Mouse (Mus musculus) MEL (cell line): ENCODE results near the gene Cct8l1. TPM values are rescaled to one million over a fixed set of nuclear protein-coding genes. Genes with fewer than 3 reads are reported as not detected.
A peak's percentile ranks its signal among the peaks of the same experiment; 100 is the strongest.

Experiments used
- DNase-seq: peaks from one replicate; pipeline ENCODE4 v3.0.0; 2011; ENCODE audit warnings: low read depth, low spot score
- H3K27ac ChIP-seq: 2 replicates; pipeline ENCODE4 v1.5.1; 2012; ENCODE audit warnings: low read depth, mild to moderate bottlenecking, control low read depth, low read length, moderate library complexity; ENCODE audit not compliant: control insufficient read depth
- H3K27me3 ChIP-seq, 2 experiments: fragments of 150-350 bp in 1 of 2; sonication (generic) in 1 of 2; 2 replicates each; pipeline ENCODE4 v1.6.1; 2012; ENCODE audit warnings: low read length in 2 of 2, mild to moderate bottlenecking in 2 of 2, improper control_type of control experiment in 1 of 2, moderate library complexity in 1 of 2; ENCODE audit not compliant: insufficient read depth in 2 of 2, control insufficient read depth in 1 of 2
- H3K36me3 ChIP-seq, 2 experiments: 2 replicates each; pipeline ENCODE4 v1.6.1; 2012 to 2014; ENCODE audit warnings: low read length in 2 of 2, improper control_type of control experiment in 1 of 2, inconsistent platforms in 1 of 2, mild to moderate bottlenecking in 1 of 2; ENCODE audit not compliant: insufficient read depth in 2 of 2, control insufficient read depth in 1 of 2
- H3K4me1 ChIP-seq, 2 experiments: fragments of 150-350 bp in 1 of 2; sonication (generic) in 1 of 2; 2 replicates each; pipeline ENCODE4 v1.6.1; 2012; ENCODE audit warnings: low read length in 2 of 2, improper control_type of control experiment in 1 of 2, mild to moderate bottlenecking in 1 of 2; ENCODE audit not compliant: insufficient read depth in 2 of 2, control insufficient read depth in 1 of 2
- H3K4me3 ChIP-seq, 2 experiments: fragments of 150-350 bp in 1 of 2; sonication (generic) in 1 of 2; 2 replicates each; pipeline ENCODE4 v1.5.1; 2012; ENCODE audit warnings: low read depth in 2 of 2, low read length in 2 of 2, mild to moderate bottlenecking in 2 of 2, moderate library complexity in 2 of 2, control low read depth in 1 of 2, improper control_type of control experiment in 1 of 2; ENCODE audit not compliant: control insufficient read depth in 1 of 2, insufficient read depth in 1 of 2
- H3K79me2 ChIP-seq: 2 replicates; pipeline ENCODE4 v1.6.1; 2012; ENCODE audit warnings: mild to moderate bottlenecking, low read length, moderate library complexity; ENCODE audit not compliant: control insufficient read depth, poor library complexity, insufficient read depth
- H3K9ac ChIP-seq: 2 replicates; pipeline ENCODE4 v1.6.1; 2012; ENCODE audit warnings: low read depth, mild to moderate bottlenecking, control low read depth, low read length, moderate library complexity; ENCODE audit not compliant: control insufficient read depth, poor library complexity, severe bottlenecking
- H3K9me3 ChIP-seq: fragments of 150-350 bp; sonication (generic); replicated peaks from 2 replicates; pipeline ENCODE4 v1.6.1; 2012; ENCODE audit warnings: mild to moderate bottlenecking, low read length, improper control_type of control experiment, moderate library complexity; ENCODE audit not compliant: insufficient read depth
- BHLHE40 ChIP-seq: IDR thresholded peaks from 2 replicates; pipeline ENCODE4 v1.6.1; 2012; ENCODE audit warnings: low read depth, mild to moderate bottlenecking, inconsistent platforms, low read length, improper control_type of control experiment, borderline replicate concordance
- E2F4 ChIP-seq: IDR thresholded peaks from 2 replicates; pipeline ENCODE4 v1.6.1; 2011; ENCODE audit warnings: low read depth, low read length, improper control_type of control experiment, borderline replicate concordance
- ELF1 ChIP-seq: IDR thresholded peaks from 2 replicates; pipeline ENCODE4 v1.6.1; 2014; ENCODE audit warnings: low read depth, mild to moderate bottlenecking, inconsistent platforms, low read length, improper control_type of control experiment, moderate library complexity
- EP300 ChIP-seq, 2 experiments: IDR thresholded peaks; 2 replicates each; pipeline ENCODE4 v1.6.1; 2011; ENCODE audit warnings: improper control_type of control experiment in 2 of 2, low read length in 2 of 2, low read depth in 1 of 2, mild to moderate bottlenecking in 1 of 2
- ETS1 ChIP-seq: IDR thresholded peaks from 2 replicates; pipeline ENCODE4 v1.6.1; 2012; ENCODE audit warnings: low read depth, mild to moderate bottlenecking, inconsistent platforms, low read length, improper control_type of control experiment, moderate library complexity
- GABPA ChIP-seq: IDR thresholded peaks from 2 replicates; pipeline ENCODE4 v1.6.1; 2012; ENCODE audit warnings: low read depth, mild to moderate bottlenecking, inconsistent platforms, low read length, improper control_type of control experiment, moderate library complexity
- GATA1 ChIP-seq: IDR thresholded peaks from 2 replicates; pipeline ENCODE4 v1.6.1; 2011; ENCODE audit warnings: low read depth, low read length, improper control_type of control experiment
- MAFK ChIP-seq: IDR thresholded peaks from 2 replicates; pipeline ENCODE4 v1.6.1; 2011; ENCODE audit warnings: low read depth, mild to moderate bottlenecking, low read length, improper control_type of control experiment, borderline replicate concordance
- MAX ChIP-seq: IDR thresholded peaks from 2 replicates; pipeline ENCODE4 v1.6.1; 2011; ENCODE audit warnings: low read length, improper control_type of control experiment
- MXI1 ChIP-seq: IDR thresholded peaks from 2 replicates; pipeline ENCODE4 v1.6.1; 2011; ENCODE audit warnings: mild to moderate bottlenecking, low read depth, low read length, improper control_type of control experiment
- MYC ChIP-seq: IDR thresholded peaks from 2 replicates; pipeline ENCODE4 v1.6.1; 2011; ENCODE audit warnings: low read depth, mild to moderate bottlenecking, low read length, improper control_type of control experiment, moderate library complexity
- POLR2A ChIP-seq, 2 experiments: IDR thresholded peaks; 2 replicates each; pipeline ENCODE4 v1.6.1; 2011 to 2012; ENCODE audit warnings: low read length in 2 of 2, mild to moderate bottlenecking in 2 of 2, control low read depth in 1 of 2, improper control_type of control experiment in 1 of 2, low read depth in 1 of 2, moderate library complexity in 1 of 2; ENCODE audit not compliant: control insufficient read depth in 1 of 2, insufficient read depth in 1 of 2, poor library complexity in 1 of 2
- POLR2AphosphoS2 ChIP-seq: IDR thresholded peaks from 2 replicates; pipeline ENCODE4 v1.6.1; 2011; ENCODE audit warnings: low read length, improper control_type of control experiment
- RAD21 ChIP-seq: IDR thresholded peaks from 2 replicates; pipeline ENCODE4 v1.6.1; 2011; ENCODE audit warnings: mild to moderate bottlenecking, low read depth, low read length, improper control_type of control experiment
- TCF12 ChIP-seq: IDR thresholded peaks from 2 replicates; pipeline ENCODE4 v1.6.1; 2014; ENCODE audit warnings: low read depth, mild to moderate bottlenecking, inconsistent platforms, low read length, improper control_type of control experiment, moderate library complexity
- USF2 ChIP-seq, 2 experiments: IDR thresholded peaks; 2 replicates each; pipeline ENCODE4 v1.6.1; 2011 to 2012; ENCODE audit warnings: improper control_type of control experiment in 2 of 2, low read length in 2 of 2, borderline replicate concordance in 1 of 2, inconsistent platforms in 1 of 2, low read depth in 1 of 2, mild to moderate bottlenecking in 1 of 2; ENCODE audit not compliant: insufficient read depth in 1 of 2
- ZC3H11A ChIP-seq: IDR thresholded peaks from 2 replicates; pipeline ENCODE4 v1.6.1; 2012; ENCODE audit warnings: low read depth, mild to moderate bottlenecking, inconsistent platforms, low read length, improper control_type of control experiment
- ZMIZ1 ChIP-seq: IDR thresholded peaks from 2 replicates; pipeline ENCODE4 v1.6.1; 2012; ENCODE audit warnings: low read depth, mild to moderate bottlenecking, inconsistent platforms, low read length, improper control_type of control experiment, moderate library complexity
- ZNF384 ChIP-seq: IDR thresholded peaks from 2 replicates; pipeline ENCODE4 v1.6.1; 2012; ENCODE audit warnings: low read depth, mild to moderate bottlenecking, inconsistent platforms, low read length, improper control_type of control experiment
- polyA plus RNA-seq, 2 experiments: library from polyadenylated mRNA; stranded (reverse) in 1 of 2; unstranded in 1 of 2; fragments of >175 nt in 1 of 2; fragments of >200 nt in 1 of 2; gene quantifications; 2 replicates each; pipeline versions ENCODE4 v1.2.1 to v1.2.4; 2012; ENCODE audit warnings: low replicate concordance in 2 of 2, low read depth in 1 of 2; ENCODE audit not compliant: insufficient read length in 2 of 2, insufficient read depth in 1 of 2, missing spikeins in 1 of 2
- total RNA-seq: library from RNA; depleted of rRNA; stranded (reverse); fragments of 300-350 nt; gene quantifications from 2 replicates; pipeline ENCODE4 v1.2.3, GENCODE M21; 2012

Gene Cct8l1
- total and polyA plus RNA-seq, 3 experiments: not detected

- TF ChIP-seq ELF1: no peak
- no peak for TF ChIP-seq GABPA
- TF ChIP-seq USF2 (IDR thresholded peaks at IDR 0.05; ENCODE audit: borderline replicate concordance in 1 of 2, insufficient read depth in 1 of 2, low read depth in 1 of 2, low read length in 2 of 2): no peak
- peak; percentile 52 for TF ChIP-seq ZMIZ1
- TF ChIP-seq MYC: 0 out of 2 replicates have a peak, but pooled peaks have one; percentile 12
- peak; percentile 58; the same call in 1 of the 2 replicates for TF ChIP-seq BHLHE40
- 0 out of 2 replicates have a peak, but pooled peaks have one; percentile 9 for TF ChIP-seq MAX
- TF ChIP-seq, all 39 proteins: peak for 15
Measured at GRCm38 (mm10) chr5:25532256-25533147, 16.6 kb downstream of the Cct8l1 start (continued).

DNA sequence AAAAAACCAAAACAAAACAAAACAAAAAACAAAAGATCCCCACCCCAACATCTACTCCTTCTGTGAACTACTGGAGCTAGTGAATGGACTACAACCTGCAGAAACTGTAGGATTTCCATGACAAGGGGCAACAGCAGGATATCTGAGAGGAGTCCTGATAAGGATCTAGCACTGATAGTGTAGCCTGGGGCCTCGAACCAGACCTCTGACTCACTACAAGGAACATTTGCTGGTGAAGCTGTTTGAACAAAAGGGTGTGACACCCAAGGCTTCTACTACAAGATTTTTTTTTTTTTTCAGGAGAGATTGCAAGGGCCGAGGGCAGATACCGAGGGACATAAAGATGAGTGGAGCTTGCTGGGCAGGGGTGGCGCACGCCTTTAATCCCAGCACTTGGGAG is 17.4 kb downstream of the Cct8l1 start:
- TF ChIP-seq RAD21 (no peak), ZNF384 (peak; percentile 90), EP300 (IDR thresholded peaks at IDR 0.05; ENCODE audit: low read depth in 1 of 2, low read length in 2 of 2) (peak in 1 of 2 experiments; percentile 46; a peak in 1 of 4 replicates), TCF12 (no peak), MYC (no peak), MXI1 (no peak), MAFK (no peak), POLR2AphosphoS2 (no peak), E2F4 (no peak), POLR2A (IDR thresholded peaks at IDR 0.05; ENCODE audit: control insufficient read depth in 1 of 2, insufficient read depth in 1 of 2, low read depth in 1 of 2, low read length in 2 of 2, poor library complexity in 1 of 2) (no peak), ETS1 (peak; percentile 49; the same call in 1 of the 2 replicates), GATA1 (peak; percentile 89), USF2 (IDR thresholded peaks at IDR 0.05; ENCODE audit: borderline replicate concordance in 1 of 2, insufficient read depth in 1 of 2, low read depth in 1 of 2, low read length in 2 of 2) (no peak), ZC3H11A (no peak)
- peak overlapping the region in 1 of 2 experiments; percentile 24; a peak in 1 of 4 replicates for H3K4me3 ChIP-seq
- peaks cover 0 to 24% of the 10 kb centered on the region in 2 experiments; a peak in 2 of 4 replicates for H3K36me3 ChIP-seq
- no peaks in the 10 kb centered on the region for H3K27me3 ChIP-seq
- H3K4me1 ChIP-seq: peaks cover 7 to 18% of the 10 kb centered on the region in 2 experiments
- no peaks in the 10 kb centered on the region for H3K9me3 ChIP-seq
- peaks cover 5% of the 10 kb centered on the region; the same call in 1 of the 2 replicates for H3K79me2 ChIP-seq
- H3K9ac ChIP-seq: peak overlapping the region; percentile 27
- peak overlapping the region; percentile 49 for H3K27ac ChIP-seq
- DNase-seq: peak; percentile 64
